Mouse (Mus musculus) T-helper 17 cell (primary cell): Measurements from ENCODE around the gene Fbxo48.

Experiments
- in situ Hi-C, 2 experiments: fragments of 300-600 bp; cut with MboI, MseI; formaldehyde crosslinking; loops; 1 replicate in 1 of 2; 2 replicates in 1 of 2; pipeline ENCODE4 v1.15.1; 2025; ENCODE audit warnings: high pct_unique_total_duplicates in 2 of 2

Fbxo48 gene

DNA sequence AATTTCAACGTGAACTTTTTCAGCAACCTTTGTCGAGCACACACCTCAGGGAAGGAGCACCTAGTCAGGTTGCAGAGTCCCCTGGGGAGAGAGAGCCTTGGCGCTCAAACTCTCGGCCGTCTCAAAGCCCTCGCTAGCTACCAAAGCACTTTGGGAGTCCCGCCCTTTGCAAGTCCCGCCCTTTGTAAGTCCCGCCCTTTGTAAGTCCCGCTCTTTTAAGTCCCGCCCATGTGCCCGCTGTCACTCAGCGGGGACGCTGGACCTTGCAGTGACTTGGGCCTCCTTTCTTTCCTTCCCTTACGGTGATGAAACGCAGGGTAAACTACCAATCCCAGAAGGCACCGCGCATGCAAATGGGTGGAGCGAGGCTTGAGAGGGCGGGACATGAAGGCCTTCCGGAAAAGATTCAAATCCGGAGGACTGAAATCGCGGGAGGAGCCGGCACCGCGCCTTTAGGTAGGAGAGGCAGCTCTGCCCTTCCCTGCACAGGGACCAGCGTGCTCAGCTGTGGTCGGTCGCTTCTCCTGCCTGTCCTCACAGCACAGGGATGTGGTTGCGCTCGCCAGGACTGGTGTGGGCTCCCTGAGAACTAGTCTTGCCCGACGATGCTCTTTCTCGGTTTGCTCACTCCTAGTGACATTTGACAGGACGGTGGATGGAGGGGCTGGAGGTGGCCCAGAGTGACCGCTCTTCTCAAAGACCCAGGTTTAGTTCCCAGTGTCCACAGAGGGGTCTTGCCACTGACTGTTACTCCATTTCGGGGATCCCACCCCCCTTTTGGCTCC is at the start of gene Fbxo48:
Gene Fbxo48, plus strand, starts transcription at position 400 of the 785 bp plus-strand sequence.
- in situ Hi-C loops, result loop anchor here (5.0 kb wide), 4 partner anchors 51 to 444 kb away; partner anchors contain the start of gene Sec61g (in 1 of the 2)

GRCm38 (mm10) chr11:16904302-16905011 is 46.7 kb upstream of the Fbxo48 start:
- in situ Hi-C loops, result no loop called here

DNA sequence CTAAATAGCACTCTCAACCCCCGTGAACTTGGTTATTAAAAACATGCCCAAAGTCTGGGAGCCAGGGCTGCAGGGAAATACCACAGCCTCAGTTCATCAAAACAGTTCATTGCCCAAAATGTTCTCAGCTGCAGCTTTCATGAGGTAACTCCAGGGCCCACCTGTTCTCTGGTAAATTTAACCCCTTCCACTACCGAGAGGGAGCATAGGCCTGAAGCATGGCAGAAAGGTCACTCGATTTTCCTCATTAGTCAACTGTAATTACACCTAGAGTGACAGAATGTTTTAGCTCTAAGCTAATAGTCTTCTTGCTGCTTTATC is 46.2 kb upstream of the Fbxo48 start:
- in situ Hi-C loops, result no loop called here

GRCm38 (mm10) chr11:16906530-16906929 is 44.6 kb upstream of the Fbxo48 start:
- in situ Hi-C loops, result no loop called here

DNA sequence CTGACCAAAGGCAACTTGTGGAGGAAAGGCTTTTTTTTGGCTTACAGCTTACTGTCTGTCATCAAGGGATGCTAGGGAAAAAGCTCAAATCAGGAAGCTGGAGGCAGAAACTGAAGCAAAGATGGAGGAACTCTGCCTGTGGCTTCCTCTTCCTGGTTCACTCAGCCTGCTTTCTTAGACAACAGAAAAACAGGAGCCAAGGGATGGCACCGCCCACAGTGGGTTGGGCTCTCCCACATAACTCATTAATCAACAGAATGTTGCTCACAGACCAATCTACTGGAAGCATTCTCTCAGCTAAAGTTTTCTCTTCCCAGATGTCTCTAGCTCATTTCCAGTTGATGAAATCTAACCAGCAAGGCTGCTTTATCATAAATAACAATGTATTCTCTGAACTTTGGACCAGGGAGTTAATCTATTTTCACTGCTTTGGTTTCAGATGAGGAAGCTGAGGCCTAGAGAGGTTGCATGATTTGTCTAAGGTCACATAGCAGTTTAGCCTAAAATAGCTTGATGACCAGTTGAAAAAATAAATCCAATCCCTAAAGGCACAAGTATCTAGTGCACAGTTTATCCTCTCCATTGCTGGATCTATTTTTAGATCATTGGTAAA is 43.6 kb upstream of the Fbxo48 start:
- in situ Hi-C loops, result no loop called here

GRCm38 (mm10) chr11:16914756-16915155 is 36.4 kb upstream of the Fbxo48 start:
- in situ Hi-C loops, result no loop called here

DNA sequence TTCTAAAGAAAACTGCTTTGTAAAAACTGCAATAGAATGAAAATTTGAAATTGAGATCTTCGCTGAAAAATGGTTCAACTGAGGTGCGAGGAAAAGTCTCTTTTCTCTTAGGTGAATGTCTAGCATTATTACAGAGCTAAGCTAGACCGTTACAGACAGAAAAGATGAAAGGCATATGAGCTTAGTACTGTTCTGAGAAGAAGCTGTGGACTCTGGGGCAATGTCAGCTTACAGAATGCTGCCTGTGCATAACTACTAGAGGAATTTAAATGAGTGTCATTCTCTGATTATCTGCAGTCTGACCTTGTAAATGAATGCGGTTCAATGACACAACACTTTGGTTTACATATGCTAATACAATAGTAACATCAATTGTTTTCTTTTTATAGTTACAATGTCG is 35.3 kb upstream of the Fbxo48 start:
- in situ Hi-C loops, result no loop called here

DNA sequence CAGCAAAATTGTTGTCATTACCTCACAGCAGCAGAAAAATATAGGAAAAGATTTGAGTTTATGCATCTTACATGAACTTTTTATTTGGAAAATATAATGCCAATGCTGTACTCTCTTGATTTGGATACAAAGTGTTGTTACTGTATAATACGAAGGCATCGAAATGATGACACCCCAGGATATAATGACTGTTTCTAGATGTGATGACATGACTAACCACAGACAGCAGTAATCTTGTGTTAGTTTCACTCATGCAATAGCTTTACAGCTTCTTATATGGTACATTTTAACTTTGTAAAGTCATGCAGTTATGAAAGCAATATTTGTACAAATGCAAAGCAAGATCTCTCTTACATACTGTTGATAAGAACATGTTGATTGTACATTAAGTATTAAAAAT is 33.7 kb upstream of the Fbxo48 start:
- in situ Hi-C loops, result no loop called here

- in situ Hi-C loops, result no loop called here
Measured at GRCm38 (mm10) chr11:16932159-16932558, 19.0 kb upstream of the Fbxo48 start.

DNA sequence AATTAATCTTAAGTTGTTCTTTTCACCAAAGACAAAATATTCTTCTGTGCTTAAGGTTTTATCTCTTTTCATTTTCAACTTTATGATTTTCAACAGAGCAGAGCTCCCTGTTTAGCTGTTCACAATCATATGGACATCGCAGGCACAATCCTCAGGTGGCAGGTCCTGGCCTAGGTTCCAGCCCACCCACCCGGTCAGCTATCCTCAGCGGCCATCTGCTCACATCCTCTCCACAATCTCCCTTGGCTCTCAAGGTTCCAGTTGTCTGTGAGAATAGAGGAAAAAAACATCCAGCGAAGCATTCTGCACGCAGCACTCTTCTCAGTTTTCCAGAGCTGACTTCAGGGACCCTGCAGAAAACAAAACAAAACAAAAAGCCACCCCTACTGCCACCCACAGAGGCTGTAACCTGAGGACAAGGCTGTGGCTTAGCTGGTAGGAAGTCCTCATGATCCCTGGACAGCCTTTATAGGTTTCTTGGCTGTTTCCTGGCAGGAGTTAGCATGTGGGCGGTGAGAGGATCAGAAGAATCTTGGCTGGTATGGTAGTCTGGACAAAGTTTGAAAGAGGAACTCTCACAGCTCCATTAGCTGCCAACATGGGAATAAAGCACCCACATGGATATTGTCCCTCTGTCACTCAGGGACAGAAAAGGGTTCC is 15.5 kb upstream of the Fbxo48 start:
- in situ Hi-C loops, result no loop called here

GRCm38 (mm10) chr11:16941103-16941793 is 9.9 kb upstream of the Fbxo48 start:
- in situ Hi-C loops, result loop anchor here in 1 of 2 experiments (10.0 kb wide), 1 partner anchor 1014 kb away; the partner anchor contains the start of gene Etaa1

DNA sequence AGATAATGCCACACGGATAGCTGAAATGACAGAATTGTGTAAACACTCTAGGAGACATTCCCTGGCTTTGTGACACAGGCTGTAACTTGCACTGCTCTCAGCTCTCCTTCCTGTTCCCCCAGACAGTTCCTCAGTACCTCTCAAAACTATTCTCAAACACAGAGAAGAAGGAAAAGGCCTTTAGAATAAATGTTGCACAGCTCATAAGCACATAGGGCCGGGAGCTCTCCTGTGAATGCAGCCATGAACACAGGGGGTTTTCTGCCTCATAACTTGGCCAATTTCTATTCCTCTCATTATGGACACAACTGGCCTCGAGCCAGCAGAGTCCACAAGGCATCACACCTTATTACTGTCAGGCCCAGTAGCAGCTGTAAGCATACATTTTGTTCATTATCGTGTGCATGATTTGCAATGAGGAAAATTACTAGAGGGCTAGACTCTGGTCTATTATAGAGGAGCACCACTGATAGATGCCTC is 9.2 kb upstream of the Fbxo48 start:
- in situ Hi-C loops, result loop anchor here in 1 of 2 experiments (10.0 kb wide), 1 partner anchor 1013 kb away; the partner anchor contains the start of gene Etaa1

- in situ Hi-C loops, result loop anchor here in 1 of 2 experiments (10.0 kb wide), 1 partner anchor 1012 kb away; the partner anchor contains the start of gene Etaa1
Measured at GRCm38 (mm10) chr11:16943016-16943415, 8.2 kb upstream of the Fbxo48 start.

DNA sequence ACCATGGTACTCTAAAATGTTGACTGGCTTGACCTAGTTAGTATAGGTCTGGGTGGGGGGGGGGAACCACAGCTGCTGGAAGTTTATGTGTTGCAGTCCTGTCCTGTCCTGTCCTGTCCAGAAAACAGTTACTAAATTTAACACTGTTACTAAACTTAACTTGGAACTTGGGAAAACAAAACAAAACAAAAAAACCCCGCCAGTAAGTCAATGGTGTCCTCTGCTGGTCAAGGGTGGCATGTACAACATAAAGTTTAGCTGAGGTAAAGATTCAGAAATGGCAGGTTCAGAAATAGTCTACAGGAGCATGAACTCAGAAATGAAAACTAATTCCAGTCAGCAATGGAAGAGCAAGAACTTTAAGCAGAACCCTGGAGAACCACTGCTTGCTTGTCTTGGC is 2.4 kb upstream of the Fbxo48 start:
- in situ Hi-C loops, result loop anchor here in 1 of 2 experiments (10.0 kb wide), 1 partner anchor 1006 kb away; the partner anchor contains the start of gene Etaa1

DNA sequence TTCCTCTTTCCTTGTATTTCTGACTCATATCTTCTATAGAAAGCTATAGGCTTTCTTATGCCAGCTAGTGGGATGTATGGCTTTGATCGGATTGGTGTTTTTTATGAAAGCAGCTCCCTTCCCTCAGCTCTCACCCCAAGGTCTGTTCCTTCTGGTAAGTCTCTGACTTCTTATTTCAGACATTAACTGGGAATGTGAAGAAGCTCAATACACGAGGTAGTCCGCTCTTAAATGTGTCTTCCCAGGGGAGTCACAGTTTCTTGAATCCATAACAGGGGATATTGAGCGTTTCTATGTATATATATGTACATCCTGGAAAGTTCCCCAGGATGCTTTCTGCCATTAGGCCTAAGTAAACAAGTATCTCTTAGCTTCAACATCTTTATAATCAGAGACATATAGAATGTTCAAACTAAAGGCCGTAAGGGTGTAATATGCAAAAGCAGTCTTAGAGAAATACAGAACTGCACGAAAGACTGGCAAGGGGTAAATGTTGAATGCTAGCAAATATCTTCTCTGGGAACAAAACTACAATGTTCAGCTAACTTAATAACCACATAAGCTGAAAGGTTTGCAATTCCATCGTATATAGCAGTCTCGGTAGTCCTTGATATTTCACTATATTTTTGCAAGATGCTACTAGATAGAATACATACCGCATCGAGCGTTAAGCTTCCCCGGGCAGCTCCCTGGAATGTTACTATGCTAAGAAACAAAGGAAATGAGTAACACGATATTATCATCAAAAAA is 774 bp upstream of the Fbxo48 start:
- in situ Hi-C loops, result loop anchor here (5.0 kb wide), 4 partner anchors 52 to 443 kb away; partner anchors contain the start of gene Sec61g (in 1 of the 2)

- in situ Hi-C loops, result loop anchor here (5.0 kb wide), 4 partner anchors 51 to 444 kb away; partner anchors contain the start of gene Sec61g (in 1 of the 2)
Measured at GRCm38 (mm10) chr11:16951761-16952010, 511 bp downstream of the Fbxo48 start.

DNA sequence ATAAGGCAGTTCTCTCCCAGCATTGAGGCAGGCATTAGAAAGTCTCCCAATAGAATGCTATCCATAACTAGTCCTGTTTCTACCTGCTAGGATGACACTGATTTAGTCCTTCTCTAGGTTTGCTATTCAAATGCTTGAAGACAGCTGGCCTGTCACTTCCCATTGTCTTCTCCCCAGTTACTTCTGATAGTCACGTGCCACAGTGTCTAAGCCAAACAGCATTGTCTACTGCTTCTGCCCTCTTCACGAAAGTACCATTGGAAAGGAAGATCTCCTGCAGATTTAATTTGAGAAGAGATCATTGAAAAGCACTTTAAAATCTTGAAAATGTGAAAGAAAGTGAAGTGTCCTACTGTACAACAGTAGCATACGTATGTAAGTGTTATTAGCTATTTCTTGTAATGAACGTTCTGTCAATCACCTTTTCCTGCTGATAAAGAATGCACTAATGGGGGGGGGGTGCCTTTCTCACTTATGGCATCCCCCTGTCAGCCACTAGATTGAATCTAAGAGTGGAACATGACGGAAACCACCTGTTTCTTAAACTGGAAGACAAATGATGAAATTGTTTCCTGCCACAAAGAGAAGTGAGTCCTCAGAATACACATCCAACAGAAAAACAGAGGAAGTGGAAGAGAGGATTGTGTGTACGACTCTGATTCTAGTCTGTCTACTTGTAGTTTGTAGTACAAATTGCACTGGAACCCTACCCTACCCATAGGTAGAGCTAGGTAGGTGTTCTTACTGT is 5.1 kb downstream of the Fbxo48 start:
- in situ Hi-C loops, result no loop called here

GRCm38 (mm10) chr11:16957030-16957429 is 5.9 kb downstream of the Fbxo48 start:
- in situ Hi-C loops, result no loop called here

DNA sequence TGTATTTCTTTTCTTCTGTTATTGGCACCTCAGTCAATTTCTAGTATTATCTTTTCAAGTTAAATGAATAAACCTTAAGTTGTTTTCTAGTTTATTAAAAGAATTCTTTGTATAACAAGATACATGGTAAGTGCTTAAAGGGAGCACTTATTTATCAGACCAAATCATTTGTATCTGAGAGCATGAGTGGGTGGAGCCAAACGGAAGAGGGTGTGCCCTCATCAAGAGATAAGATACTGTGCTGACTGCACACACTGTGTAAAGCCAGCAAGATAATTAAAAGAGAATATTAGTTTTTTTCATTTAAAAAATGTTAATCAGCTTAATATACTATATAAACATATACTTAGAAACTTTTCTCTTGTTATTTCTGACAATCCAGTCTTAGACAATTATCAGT is 7.3 kb downstream of the Fbxo48 start:
- in situ Hi-C loops, result no loop called here

DNA sequence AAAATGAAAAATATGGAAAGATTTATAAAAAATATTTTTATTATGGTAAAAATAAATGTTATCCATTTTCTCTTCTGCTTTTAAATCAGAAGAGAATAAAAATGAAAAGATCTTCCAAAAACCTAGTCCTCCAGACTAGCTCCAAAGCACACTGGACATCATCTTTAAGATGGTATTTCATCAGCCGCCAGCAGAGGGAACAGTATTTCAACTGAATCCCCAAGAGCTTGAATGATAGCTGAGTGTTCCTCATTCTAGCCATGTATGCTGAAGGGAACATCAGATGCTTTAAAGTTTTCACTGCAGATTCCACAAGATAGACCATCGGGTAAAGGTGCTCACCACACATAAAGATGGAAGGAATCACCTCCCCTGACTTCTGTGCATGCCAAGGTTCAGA is 16.6 kb downstream of the Fbxo48 start:
- in situ Hi-C loops, result no loop called here
